Mouse (Mus musculus) central nervous system, embryonic 14 days (tissue): ENCODE results near the gene Epo. TPM values are rescaled to one million over a fixed set of nuclear protein-coding genes. Genes with fewer than 3 reads are reported as not detected.

ENCODE experiments used
- polyA plus RNA-seq: library from polyadenylated mRNA; depleted of rRNA; stranded (reverse); fragments of >200 nt; gene quantifications from 2 replicates; pipeline ENCODE4 v1.2.3, GENCODE M21; 2012; rRNA removed

The Epo gene
- polyA plus RNA-seq = not detected in 2 replicates

DNA sequence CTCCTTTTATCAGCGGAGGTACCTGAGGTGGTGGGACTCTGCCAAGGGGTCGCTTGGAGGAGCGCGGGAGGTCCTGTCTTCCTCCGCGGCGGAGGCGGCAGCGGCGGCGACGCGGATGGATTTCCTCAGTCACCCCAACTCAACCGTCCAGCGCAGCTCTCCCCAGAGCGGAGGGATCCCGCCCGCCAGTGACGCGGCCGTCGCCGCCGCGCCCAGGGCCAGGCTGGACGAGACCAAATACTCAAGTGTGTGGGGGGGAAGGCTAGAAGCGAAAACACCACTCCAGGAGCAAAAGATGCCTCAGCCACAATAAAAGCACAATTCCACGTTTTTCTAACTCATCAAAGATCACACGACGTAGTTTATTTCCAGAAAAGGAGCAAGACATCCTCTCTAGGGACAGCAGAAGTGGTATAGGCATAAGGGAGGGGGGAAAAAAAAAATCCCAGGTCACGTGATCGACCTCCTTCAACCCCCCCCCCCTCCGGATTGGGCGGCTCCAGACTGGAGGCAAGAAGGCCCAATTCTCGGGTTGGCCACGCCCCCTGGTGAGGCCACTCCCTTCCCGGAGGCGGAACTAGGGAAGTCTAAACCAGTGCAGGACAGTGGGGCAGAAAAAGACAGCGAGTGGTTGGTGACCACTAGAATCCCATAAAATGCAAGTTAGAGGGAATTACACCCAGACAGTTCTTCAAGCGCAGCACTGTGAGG lies at the start of gene Epo, which contains the start of gene Gnb2:
Epo (minus strand) TSS at position 126 of the 711 bp plus-strand sequence.
Gnb2 (minus strand) TSS at position 394 of the 711 bp plus-strand sequence.

DNA sequence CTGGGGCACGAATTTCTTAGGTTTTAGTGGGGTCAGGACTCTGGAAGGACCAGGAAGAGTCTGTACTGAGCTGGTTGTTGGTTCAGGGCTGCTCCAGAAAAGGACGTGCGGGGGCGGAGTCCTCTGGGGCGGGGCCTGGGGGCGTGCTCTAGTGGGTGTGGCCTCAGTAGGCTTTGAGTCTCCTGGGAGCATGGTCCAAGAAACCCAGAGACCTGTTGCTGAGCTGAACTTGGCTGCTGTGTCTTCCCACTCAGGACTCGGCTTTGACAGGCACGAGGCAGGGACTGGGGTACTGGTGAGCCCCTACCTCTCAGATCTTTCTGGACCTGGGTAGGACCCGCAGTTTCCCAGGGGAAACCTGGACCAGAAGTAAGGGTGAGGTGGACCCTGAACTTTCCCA lies 36.6 kb upstream of the Epo start, which contains the start of gene Tfr2:
Tfr2 (plus strand) TSS at position 176 of the 400 bp plus-strand sequence.

DNA sequence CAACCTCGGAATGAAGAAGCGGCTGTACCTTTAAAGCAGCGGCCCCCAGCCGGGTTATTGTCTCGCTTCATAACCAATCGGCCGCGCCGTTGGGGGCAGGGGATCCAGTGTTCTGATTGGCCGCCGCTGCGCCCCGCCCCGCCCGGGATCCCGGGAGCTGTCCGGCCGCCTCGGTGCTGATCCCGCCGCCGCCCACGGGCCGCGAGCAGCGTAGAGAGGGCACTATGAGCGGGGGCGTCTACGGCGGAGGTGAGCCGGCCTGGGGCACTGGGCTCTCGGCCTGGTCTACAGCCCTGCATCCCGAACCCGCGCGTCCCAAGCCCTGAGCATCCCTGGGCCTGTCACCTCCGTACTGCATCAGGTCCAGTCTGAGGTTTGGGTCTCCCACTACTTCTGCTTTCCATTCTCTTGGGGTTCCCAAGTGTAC lies 20.4 kb upstream of the Epo start, which contains the start of gene Actl6b:
Actl6b (plus strand) TSS at position 107 of the 427 bp plus-strand sequence.

GRCm38 (mm10) chr5:137518436-137518835 lies 14.6 kb downstream of the Epo start, which contains the start of gene Gigyf1:
TSS of gene Gigyf1 (plus strand) at chr5:137518548.

GRCm38 (mm10) chr5:137501709-137502666 lies 31.1 kb downstream of the Epo start, which contains the start of gene Pop7:
TSS of gene Pop7 (minus strand) at chr5:137502518.

DNA sequence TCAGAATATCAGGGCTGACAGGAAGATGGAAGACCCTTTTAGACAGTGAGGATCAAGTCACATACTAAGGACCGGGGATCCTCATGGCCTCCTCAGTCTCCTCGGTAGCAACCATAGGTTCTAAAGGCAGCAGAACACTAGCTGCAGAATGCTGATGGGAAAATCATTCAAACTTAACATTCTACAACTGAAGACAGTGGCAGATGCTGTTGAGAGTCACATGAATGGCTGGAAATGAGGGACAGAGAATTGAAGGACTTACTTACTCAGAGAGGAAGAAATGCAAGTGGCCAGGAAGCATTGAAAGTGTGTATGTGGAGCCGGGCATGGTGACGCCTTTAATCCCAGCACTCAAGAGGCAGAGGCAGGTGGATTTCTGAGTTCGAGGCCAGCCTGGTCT lies 56.1 kb downstream of the Epo start, which contains the start of gene Zan:
Zan (minus strand) TSS at position 101 of the 400 bp plus-strand sequence.

Other genes with a start within 250 kb of the Epo start
- 16.9 and 25.6 TPM in 2 replicates for gene Ache, start 245.7 kb downstream of the Epo start, polyA plus RNA-seq
- gene Ufsp1, start 238.6 kb downstream of the Epo start, polyA plus RNA-seq = 10.2 and 11.9 TPM in 2 replicates
- gene Srrt, start 225.6 kb downstream of the Epo start, polyA plus RNA-seq = 270 and 293 TPM in 2 replicates
- 30.8 and 46.3 TPM in 2 replicates for gene Trip6, start 218.8 kb downstream of the Epo start, polyA plus RNA-seq
- 27.5 and 30.6 TPM in 2 replicates for gene Slc12a9, start 199.6 kb downstream of the Epo start, polyA plus RNA-seq
- gene Ephb4, start 183.1 kb downstream of the Epo start, polyA plus RNA-seq = 17.8 and 30.7 TPM in 2 replicates
- gene Zan, start 56.2 kb downstream of the Epo start, polyA plus RNA-seq = 0.26 and 0.64 TPM in 2 replicates
- gene Pop7, start 30.7 kb downstream of the Epo start, polyA plus RNA-seq = 63.7 and 67.0 TPM in 2 replicates
- 56.8 and 62.1 TPM in 2 replicates for gene Gigyf1, start 14.7 kb downstream of the Epo start, polyA plus RNA-seq
- gene Gnb2, start 268 bp upstream of the Epo start, polyA plus RNA-seq = 859 and 883 TPM in 2 replicates
- 237 and 255 TPM in 2 replicates for gene Actl6b, start 20.3 kb upstream of the Epo start, polyA plus RNA-seq
- gene Tfr2, start 36.6 kb upstream of the Epo start, polyA plus RNA-seq = 8.2 and 9.8 TPM in 2 replicates
- 68.3 and 78.4 TPM in 2 replicates for gene Mospd3, start 67.8 kb upstream of the Epo start, polyA plus RNA-seq
- gene Pcolce, start 80.5 kb upstream of the Epo start, polyA plus RNA-seq = 30.6 and 64.8 TPM in 2 replicates
- 0.23 and 0.26 TPM in 2 replicates for gene Fbxo24, start 95.8 kb upstream of the Epo start, polyA plus RNA-seq
- 22.0 and 23.5 TPM in 2 replicates for gene Lrch4, start 95.9 kb upstream of the Epo start, polyA plus RNA-seq
- gene Gm20605, start 95.9 kb upstream of the Epo start, polyA plus RNA-seq = 16.1 and 17.9 TPM in 2 replicates
- gene Sap25, start 108.1 kb upstream of the Epo start, polyA plus RNA-seq = 35.2 and 37.5 TPM in 2 replicates
- 0.06 and 0.13 TPM in 2 replicates for gene Irs3, start 112.5 kb upstream of the Epo start, polyA plus RNA-seq
- 16.9 and 19.4 TPM in 2 replicates for gene Agfg2, start 151.5 kb upstream of the Epo start, polyA plus RNA-seq
- gene Nyap1, start 208.4 kb upstream of the Epo start, polyA plus RNA-seq = 165 and 183 TPM in 2 replicates
- gene Tsc22d4, start 212.5 kb upstream of the Epo start, polyA plus RNA-seq = 57.8 and 66.5 TPM in 2 replicates
- gene Ppp1r35, start 245.6 kb upstream of the Epo start, polyA plus RNA-seq = 55.5 and 66.0 TPM in 2 replicates